Mouse (Mus musculus) mesoderm, embryonic 11.5 days (tissue): ENCODE results near the gene Fbxo41.

Experiments
- DNase-seq: peaks from one replicate; pipeline ENCODE4 v3.0.0-alpha.2; 2012; ENCODE audit warnings: low read depth, low spot score

The Fbxo41 gene

DNA sequence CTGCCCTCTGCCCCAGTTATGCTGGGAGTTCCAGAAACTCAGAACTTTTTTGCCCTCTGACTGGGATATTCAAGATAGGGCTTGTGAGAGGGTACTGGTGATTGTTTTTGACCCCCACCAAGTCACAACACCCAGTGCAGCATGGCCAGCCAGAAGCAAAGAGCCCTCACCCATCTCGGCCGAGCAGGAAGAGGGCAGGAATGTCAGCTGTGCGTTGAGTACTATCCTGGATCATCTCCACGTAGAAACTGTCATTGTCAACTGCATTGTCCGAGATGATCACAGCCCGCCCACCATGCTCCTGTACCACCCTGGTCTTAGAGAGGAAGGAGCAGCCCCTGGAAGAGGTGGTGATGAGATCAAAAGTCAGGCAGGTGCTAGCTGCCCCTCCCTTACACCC lies 55.4 kb downstream of the Fbxo41 start:
- DNase-seq: no peak

DNA sequence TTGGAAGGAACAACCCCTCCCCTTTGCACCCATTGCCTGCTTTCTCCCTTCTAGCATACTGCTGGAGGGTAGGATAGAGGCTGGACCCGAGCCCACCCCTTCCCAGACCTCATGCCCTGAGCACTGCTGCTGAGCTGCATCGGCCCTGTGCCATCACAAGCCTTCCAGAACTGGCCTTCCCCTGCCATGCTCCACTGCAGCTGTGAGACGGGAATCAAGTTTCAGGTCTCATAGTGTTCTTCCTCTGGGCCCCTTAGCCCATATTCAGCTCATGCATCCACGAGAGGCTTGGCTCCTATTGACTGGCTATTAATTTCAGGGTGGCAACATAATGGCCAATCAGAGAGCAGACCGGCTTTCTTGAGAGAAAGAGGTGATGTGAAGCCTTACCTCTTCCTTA lies 57.5 kb downstream of the Fbxo41 start:
- DNase-seq: no peak

DNA sequence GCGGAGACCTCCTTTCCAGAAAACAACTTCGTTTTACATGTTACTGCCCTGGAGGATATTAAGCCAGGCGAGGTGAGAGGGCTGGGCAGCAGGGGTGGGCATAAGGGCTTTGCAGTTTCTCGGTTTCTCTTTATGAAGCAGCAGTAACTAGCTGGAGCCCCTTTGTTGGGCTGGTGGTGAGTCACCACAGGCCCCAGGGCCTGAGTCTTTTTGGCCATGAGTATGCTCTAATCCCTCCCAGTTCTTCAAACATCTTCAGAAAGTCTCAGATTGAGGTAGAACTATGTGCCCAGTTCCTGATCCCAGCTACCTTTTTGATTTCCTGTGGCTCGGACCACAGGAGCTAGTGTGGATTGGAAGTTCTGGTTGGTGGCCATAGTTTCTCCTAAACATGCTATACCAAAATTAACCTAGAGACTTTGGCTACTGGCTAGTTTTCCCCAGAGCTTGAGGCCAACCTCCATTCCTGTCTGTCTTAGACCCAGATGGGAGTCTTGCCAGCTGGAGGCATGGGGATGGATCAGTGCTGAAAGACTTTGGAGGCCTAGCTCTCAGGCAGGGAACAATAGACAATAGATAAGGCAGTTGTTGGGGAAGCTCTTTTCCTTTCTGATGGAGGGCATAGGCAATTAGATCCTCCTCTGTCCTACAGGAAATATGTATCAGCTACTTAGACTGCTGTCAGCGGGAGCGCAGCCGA lies 58.4 kb downstream of the Fbxo41 start:
- no peak for DNase-seq

DNA sequence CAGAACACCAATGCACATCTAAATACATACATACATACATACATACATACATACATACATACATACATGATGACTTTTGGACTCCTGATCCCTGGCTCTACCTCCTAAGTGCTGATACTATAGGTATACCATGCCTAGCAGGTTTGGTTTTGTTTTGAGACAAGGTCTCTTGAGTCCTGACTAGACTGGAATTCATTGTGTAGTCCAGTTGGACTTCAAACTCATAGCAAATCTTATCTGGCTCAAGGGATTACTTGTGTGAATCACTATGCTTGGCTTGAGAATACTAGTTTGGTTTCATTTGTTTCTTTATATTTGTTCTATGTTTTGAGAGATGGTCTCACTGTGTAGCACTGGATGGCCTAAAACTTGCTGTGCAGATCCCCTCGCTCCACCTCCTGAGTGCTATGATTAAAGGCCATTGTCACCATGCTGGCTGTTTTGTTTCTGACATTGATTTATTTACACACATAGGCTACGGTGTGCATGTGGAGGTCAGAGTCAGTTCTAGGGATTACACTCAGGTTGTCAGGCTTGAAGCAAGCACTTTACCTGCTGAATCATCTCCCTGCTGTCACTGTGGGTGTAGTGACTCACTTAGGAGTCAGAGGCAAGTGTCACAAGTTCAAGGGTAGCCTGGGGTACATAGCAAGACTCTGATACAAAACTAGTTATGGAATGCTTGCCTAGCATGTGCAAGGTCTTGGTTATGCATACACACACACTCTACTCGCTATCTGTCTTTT lies 59.1 kb downstream of the Fbxo41 start:
- no peak for DNase-seq

DNA sequence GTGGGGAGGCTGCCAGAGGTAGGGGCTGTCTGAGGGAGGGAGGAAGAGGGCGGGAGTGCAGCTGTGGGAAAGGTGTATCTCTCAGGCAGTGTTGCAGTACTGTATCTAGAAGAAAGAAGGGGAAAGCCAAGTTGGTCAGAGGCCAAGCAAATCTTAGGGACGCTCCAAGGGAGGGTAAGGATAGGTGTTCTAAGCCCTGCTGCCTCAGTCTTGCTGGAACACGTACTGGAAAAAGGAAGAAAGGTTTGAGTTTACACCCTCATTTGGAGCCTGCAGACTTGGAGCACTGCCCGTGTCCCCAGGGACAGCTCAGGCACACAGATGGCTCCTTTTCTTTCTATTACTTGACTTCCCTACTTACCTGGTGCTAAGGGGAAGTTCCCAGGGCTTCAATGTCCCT lies 61.7 kb downstream of the Fbxo41 start:
- no peak for DNase-seq

DNA sequence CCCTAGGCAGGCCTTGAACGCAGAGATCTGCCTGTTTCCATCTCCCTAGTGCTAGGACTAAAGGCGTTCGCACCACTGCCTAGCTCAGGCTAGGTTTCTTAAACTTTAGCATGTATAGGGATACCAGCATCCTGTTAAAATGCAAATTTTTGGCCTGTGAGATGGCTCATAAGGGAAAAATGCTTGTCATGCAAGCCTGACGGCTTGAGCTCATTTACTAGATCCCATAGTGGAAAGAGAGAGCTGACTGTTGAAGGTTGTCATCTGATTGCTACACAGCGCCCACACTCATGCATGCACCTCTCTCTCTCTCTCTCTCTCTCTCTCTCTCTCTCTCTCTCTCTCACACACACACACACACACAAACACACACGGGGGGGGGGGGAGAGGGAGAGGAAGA lies 66.2 kb downstream of the Fbxo41 start:
- DNase-seq: no peak

DNA sequence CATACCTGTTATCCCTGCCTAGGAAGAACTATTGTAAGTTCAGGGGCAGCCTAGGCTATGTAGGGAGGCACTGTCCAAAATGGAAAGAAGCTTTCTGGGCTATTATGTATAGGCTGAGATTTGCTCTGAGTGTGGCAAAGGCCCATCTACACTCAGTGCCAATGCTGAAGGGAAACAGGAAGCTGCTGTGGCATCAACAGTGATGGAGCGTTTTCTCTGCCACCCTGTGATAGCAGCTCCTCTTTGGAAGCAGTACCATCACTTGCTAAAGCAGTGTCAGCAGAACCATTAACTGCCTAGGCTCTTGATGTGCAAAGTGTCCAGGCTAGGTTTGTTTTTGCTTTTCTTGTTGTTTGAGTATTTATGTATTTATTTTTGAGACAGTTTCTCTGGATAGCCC lies 66.6 kb downstream of the Fbxo41 start:
- no peak for DNase-seq

DNA sequence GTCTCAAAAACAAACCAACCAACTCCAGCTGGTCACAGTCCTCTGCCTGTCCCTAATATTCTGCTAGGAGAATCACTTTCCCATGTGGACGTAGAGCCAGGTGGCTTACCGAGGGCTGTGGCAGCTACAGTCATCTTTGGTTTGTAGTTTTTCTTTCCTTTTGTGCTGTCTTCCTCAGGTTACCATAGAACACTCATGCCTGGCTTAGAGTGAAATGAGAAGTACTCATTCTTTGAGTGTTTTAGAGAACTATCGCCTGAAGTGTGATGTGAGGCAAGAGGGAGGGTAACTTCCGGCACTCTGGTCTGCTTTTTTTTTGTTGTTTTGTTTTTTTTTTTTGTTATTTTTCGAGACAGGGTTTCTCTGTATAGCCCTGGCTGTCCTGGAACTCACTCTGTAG lies 68.9 kb downstream of the Fbxo41 start:
- DNase-seq: no peak

DNA sequence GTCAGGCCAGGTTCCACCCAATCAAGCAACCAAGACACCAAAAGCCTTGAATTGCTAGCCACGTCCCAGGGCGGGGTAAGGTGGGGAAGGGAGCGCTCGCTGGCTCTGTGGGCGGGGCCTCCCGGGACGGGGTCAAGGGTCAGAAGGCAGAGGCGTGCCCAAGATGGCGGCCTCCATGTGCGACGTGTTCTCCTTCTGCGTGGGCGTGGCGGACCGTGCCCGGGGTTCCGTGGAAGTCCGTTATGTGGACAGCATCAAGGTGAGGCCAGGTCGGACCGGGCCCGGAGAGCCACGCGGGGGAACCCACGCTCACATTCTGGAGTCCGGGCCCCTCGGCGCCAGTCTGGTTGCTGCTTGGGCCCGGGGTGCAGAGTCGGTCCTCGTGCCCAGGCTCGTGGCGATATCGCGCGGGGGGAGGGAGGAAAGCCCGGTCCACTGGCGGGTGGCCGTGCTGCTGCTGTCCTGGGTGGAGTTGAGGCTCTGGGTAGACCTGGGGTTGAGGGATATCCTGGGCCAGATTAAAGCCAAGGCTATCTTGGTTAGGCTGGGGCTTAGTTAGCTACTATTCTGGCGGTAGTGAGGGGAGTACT lies 70.9 kb downstream of the Fbxo41 start, which contains the start of gene Smyd5:
TSS of gene Smyd5 (plus strand) at position 148 of the 590 bp plus-strand sequence.
- peak; percentile 90 for DNase-seq

DNA sequence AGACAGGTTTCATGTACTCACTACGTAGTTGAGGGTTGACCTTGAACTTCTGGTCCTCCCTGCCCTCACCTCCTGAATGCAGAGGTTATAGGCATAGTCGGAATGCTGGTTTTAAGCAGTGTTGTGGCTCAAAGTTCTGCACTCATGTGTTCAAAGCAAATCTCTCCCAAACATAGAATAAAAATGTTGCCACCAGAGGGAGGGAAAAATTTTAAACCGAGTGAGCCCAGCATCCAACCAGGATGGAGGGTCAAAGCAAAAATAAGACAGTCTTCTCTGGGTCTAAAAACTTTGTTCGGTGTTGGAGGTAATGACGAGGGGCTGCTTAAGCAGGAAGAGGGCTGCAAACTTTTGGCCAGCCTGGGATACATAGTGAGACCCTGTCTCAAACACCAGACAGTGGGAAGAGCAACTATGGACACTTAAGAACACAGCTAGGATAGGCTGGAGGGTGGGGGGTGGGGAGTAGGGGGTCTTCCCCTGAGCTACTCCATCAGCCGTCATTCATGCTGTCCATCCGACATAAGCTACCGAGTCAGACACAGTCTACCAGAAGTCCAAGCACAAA lies 71.4 kb downstream of the Fbxo41 start:
- DNase-seq: no peak

DNA sequence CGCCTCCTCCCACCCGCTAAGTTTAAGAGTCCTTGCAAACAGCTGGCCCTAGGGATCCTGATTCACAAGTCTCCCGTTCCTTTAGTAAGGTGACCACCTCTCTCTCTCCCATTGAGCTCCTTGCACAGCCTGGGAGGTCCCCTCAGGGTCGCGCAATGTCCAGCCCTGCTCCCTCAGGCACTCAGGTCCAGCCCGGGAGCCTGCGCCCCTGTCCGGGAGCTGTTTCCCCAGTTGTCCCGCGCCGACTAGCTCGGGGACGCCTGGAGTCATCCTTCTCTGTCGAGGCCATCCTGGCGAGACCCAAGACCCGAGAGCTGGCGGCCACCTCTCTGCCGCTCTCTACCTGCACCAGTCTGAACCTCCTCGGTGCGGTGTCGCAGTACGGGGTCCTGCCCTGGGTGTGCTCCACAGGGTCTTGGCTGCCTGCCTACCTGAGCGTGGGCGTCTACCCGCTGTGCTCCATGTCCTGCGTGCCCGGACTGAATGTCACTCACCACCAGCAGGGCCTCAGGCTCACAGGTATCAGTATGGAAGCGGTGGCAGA lies 78.9 kb downstream of the Fbxo41 start, which contains the start of gene Noto:
TSS of gene Noto (plus strand) at position 51 of the 544 bp plus-strand sequence.
- DNase-seq: no peak
